Mouse (Mus musculus) CH12.LX (cell line): Measurements from ENCODE around the gene Fbf1. TPM values are rescaled to one million over a fixed set of nuclear protein-coding genes. Genes with fewer than 3 reads are reported as not detected.

Source experiments
- DNase-seq: peaks from one replicate; pipeline ENCODE4 v3.0.0-alpha.2; 2013; ENCODE audit errors: extremely low read depth
- H3K27ac ChIP-seq: 2 replicates; pipeline ENCODE4 v1.5.1; 2012; ENCODE audit warnings: low read depth, mild to moderate bottlenecking, control low read depth, moderate library complexity; ENCODE audit not compliant: insufficient read depth
- H3K27me3 ChIP-seq: replicated peaks from 2 replicates; pipeline ENCODE3; 2012; ENCODE audit warnings: inconsistent platforms
- H3K36me3 ChIP-seq, 2 experiments: replicated peaks in 1 of 2; 2 replicates each; pipeline versions ENCODE3 to v1.6.1; 2012; ENCODE audit warnings: inconsistent platforms in 1 of 2, low read length in 1 of 2, mild to moderate bottlenecking in 1 of 2, mixed read lengths in 1 of 2, moderate library complexity in 1 of 2; ENCODE audit not compliant: control insufficient read depth in 1 of 2, insufficient read depth in 1 of 2
- H3K4me1 ChIP-seq, 2 experiments: 2 replicates each; pipeline ENCODE4 v1.6.1; 2012; ENCODE audit warnings: inconsistent platforms in 1 of 2, moderate library complexity in 1 of 2; ENCODE audit not compliant: insufficient read depth in 2 of 2, control insufficient read depth in 1 of 2
- H3K4me2 ChIP-seq: 2 replicates; pipeline ENCODE4 v1.6.1; 2012; ENCODE audit warnings: low read depth, mild to moderate bottlenecking, control low read depth; ENCODE audit not compliant: poor library complexity, insufficient read depth, severe bottlenecking
- H3K4me3 ChIP-seq, 3 experiments: fragments of 150-350 bp in 1 of 3; sonication (generic) in 1 of 3; replicated peaks in 1 of 3; 2 replicates each; pipeline versions ENCODE3 to v1.5.1; 2011 to 2012; ENCODE audit warnings: low read depth in 2 of 3, low read length in 2 of 3, mild to moderate bottlenecking in 2 of 3, moderate library complexity in 2 of 3, control low read depth in 1 of 3, improper control_type of control experiment in 1 of 3, inconsistent platforms in 1 of 3, mixed read lengths in 1 of 3; ENCODE audit not compliant: poor library complexity in 1 of 3
- H3K79me2 ChIP-seq: replicated peaks from 2 replicates; pipeline ENCODE4 v1.6.1; 2012; ENCODE audit warnings: mild to moderate bottlenecking, moderate library complexity; ENCODE audit not compliant: control insufficient read depth, poor library complexity, insufficient read depth, severe bottlenecking; ENCODE audit errors: extremely low read depth
- H3K9ac ChIP-seq: 2 replicates; pipeline ENCODE4 v1.6.1; 2012; ENCODE audit warnings: low read depth, mild to moderate bottlenecking, control low read depth, moderate library complexity; ENCODE audit not compliant: insufficient read depth
- H3K9me3 ChIP-seq: replicated peaks from 2 replicates; pipeline ENCODE3; 2012; ENCODE audit warnings: low read length, inconsistent platforms, mixed read lengths
- CHD1 ChIP-seq: IDR thresholded peaks from 2 replicates; pipeline ENCODE4 v1.6.1; 2012; ENCODE audit warnings: low read depth, low read length, improper control_type of control experiment, inconsistent platforms
- CTCF ChIP-seq, 2 experiments: IDR thresholded peaks in 1 of 2; conservative IDR thresholded peaks in 1 of 2; 2 replicates each; pipeline ENCODE4 v1.5.1; 2011 to 2012; ENCODE audit warnings: low read depth in 2 of 2, low read length in 2 of 2, improper control_type of control experiment in 1 of 2, inconsistent platforms in 1 of 2, mild to moderate bottlenecking in 1 of 2, moderate library complexity in 1 of 2
- ELF1 ChIP-seq: IDR thresholded peaks from 2 replicates; pipeline ENCODE4 v1.6.1; 2014; ENCODE audit warnings: low read depth, mild to moderate bottlenecking, inconsistent platforms, low read length, improper control_type of control experiment
- ETS1 ChIP-seq: conservative IDR thresholded peaks from 2 replicates; pipeline ENCODE4 v1.6.1; 2012; ENCODE audit warnings: low read depth, mild to moderate bottlenecking, inconsistent platforms, low read length, improper control_type of control experiment, moderate library complexity
- IRF4 ChIP-seq: IDR thresholded peaks from 2 replicates; pipeline ENCODE4 v1.6.1; 2014; ENCODE audit warnings: low read depth, mild to moderate bottlenecking, inconsistent platforms, low read length, improper control_type of control experiment
- JUND ChIP-seq: conservative IDR thresholded peaks from 2 replicates; pipeline ENCODE4 v1.6.1; 2011; ENCODE audit warnings: low read depth, low read length, improper control_type of control experiment
- KAT2A ChIP-seq: IDR thresholded peaks from 2 replicates; pipeline ENCODE4 v1.6.1; 2012; ENCODE audit warnings: low read length, improper control_type of control experiment, inconsistent platforms; ENCODE audit not compliant: insufficient replicate concordance
- MAZ ChIP-seq: IDR thresholded peaks from 2 replicates; pipeline ENCODE4 v1.6.1; 2012; ENCODE audit warnings: low read depth, mild to moderate bottlenecking, inconsistent platforms, low read length, improper control_type of control experiment, moderate library complexity
- MEF2A ChIP-seq: IDR thresholded peaks from 2 replicates; pipeline ENCODE4 v1.6.1; 2014; ENCODE audit warnings: low read depth, mild to moderate bottlenecking, inconsistent platforms, low read length, improper control_type of control experiment, borderline replicate concordance
- PAX5 ChIP-seq: IDR thresholded peaks from 2 replicates; pipeline ENCODE4 v1.6.1; 2012; ENCODE audit warnings: low read length, inconsistent platforms, mixed read lengths
- POLR2AphosphoS2 ChIP-seq: IDR thresholded peaks from 2 replicates; pipeline ENCODE4 v1.6.1; 2011; ENCODE audit warnings: low read depth, low read length, improper control_type of control experiment
- RCOR1 ChIP-seq: conservative IDR thresholded peaks from 2 replicates; pipeline ENCODE4 v1.6.1; 2012; ENCODE audit warnings: low read depth, mild to moderate bottlenecking, inconsistent platforms, low read length, improper control_type of control experiment
- USF1 ChIP-seq: IDR thresholded peaks from 2 replicates; pipeline ENCODE4 v1.6.1; 2014; ENCODE audit warnings: low read depth, mild to moderate bottlenecking, inconsistent platforms, low read length, improper control_type of control experiment
- ZNF384 ChIP-seq: IDR thresholded peaks from 2 replicates; pipeline ENCODE4 v1.6.1; 2012; ENCODE audit warnings: low read depth, low read length, improper control_type of control experiment, inconsistent platforms
- dilution Hi-C: fragments of 300-500 bp; cut with MboI; formaldehyde crosslinking; loops from 2 replicates; pipeline ENCODE4 v1.14.3; 2020; ENCODE audit warnings: low sequenced_read_pairs; ENCODE audit not compliant: extremely low pct_unique_long_range_greater_than_20kb, extremely low pct_ligation_motif_present
- in situ Hi-C: fragments of 300-500 bp; cut with MboI; formaldehyde crosslinking; loops from 3 replicates; pipeline ENCODE4 v1.14.3; 2019; ENCODE audit warnings: low sequenced_read_pairs, low pct_ligation_motif_present, low pct_unique_long_range_greater_than_20kb, mixed read lengths
- polyA plus RNA-seq: library from polyadenylated mRNA; unstranded; fragments of >175 nt; gene quantifications from 2 replicates; pipeline ENCODE4 v1.2.1, GENCODE M21; 2012; ENCODE audit warnings: low read depth; ENCODE audit not compliant: insufficient read length
- total RNA-seq, 2 experiments: library from RNA; depleted of rRNA; stranded (reverse); fragments of 300-350 nt in 1 of 2; fragments of >200 nt in 1 of 2; gene quantifications; 2 replicates each; pipeline ENCODE4 v1.2.3; 2012 to 2014

Gene Fbf1
- total and polyA plus RNA-seq, 3 experiments: 23.9 to 44.8 (median 39.0) TPM

- dilution Hi-C loops (no loop called here), in situ Hi-C loops (no loop called here)
- no peak for DNase-seq
- Histone ChIP-seq H3K27me3 (no peaks in the 10 kb centered on the region), H3K9ac (no peak overlapping the region), H3K9me3 (peaks cover 12% of the 10 kb centered on the region), H3K4me3 (no peak overlapping the region), H3K36me3 (no peaks in the 10 kb centered on the region), H3K27ac (no peak overlapping the region), H3K79me2 (no peaks in the 10 kb centered on the region), H3K4me1 (peaks cover 11 to 12% of the 10 kb centered on the region in 2 experiments), H3K4me2 (no peak overlapping the region)
- no peak for TF ChIP-seq KAT2A
- no peak for TF ChIP-seq POLR2AphosphoS2
- no peak for TF ChIP-seq CHD1
- TF ChIP-seq MAZ: no peak
- no peak for TF ChIP-seq ZNF384
- TF ChIP-seq USF1: no peak
- no peak for TF ChIP-seq MEF2A
- TF ChIP-seq JUND: no peak
- no peak for TF ChIP-seq RCOR1
- TF ChIP-seq IRF4: no peak
- no peak for TF ChIP-seq PAX5
- no peak for TF ChIP-seq ETS1
These were observed 56.3 kb downstream of the Fbf1 start for GRCm38 (mm10) chr11:116111611-116112203.

- Histone ChIP-seq H3K27ac (no peak overlapping the region), H3K27me3 (no peaks in the 10 kb centered on the region), H3K9ac (no peak overlapping the region), H3K4me2 (no peak overlapping the region), H3K4me3 (no peak overlapping the region), H3K4me1 (peaks cover 12 to 13% of the 10 kb centered on the region in 2 experiments), H3K36me3 (no peaks in the 10 kb centered on the region), H3K79me2 (no peaks in the 10 kb centered on the region), H3K9me3 (peaks cover 12% of the 10 kb centered on the region)
- no peak for TF ChIP-seq RCOR1
- TF ChIP-seq CTCF (conservative IDR thresholded peaks at IDR 0.05 in 1 of 2, IDR thresholded peaks at IDR 0.05 in 1 of 2; ENCODE audit: low read depth in 2 of 2, low read length in 2 of 2): peak in 1 of 2 experiments; percentile 22; a peak in 1 of 4 replicates
- TF ChIP-seq ELF1: no peak
- DNase-seq: no peak
- in situ Hi-C loops (no loop called here), dilution Hi-C loops (no loop called here)
These were observed 56.9 kb downstream of the Fbf1 start for GRCm38 (mm10) chr11:116111067-116111466.
